Mouse (Mus musculus) liver, adult (tissue): ENCODE measurements around the gene Clint1.

ENCODE experiments used
- GATA4 ChIP-seq: IDR thresholded peaks from 2 replicates; pipeline ENCODE4 v1.6.1; 2014; ENCODE audit warnings: mild to moderate bottlenecking, low read length; ENCODE audit not compliant: insufficient replicate concordance

Clint1 gene

DNA sequence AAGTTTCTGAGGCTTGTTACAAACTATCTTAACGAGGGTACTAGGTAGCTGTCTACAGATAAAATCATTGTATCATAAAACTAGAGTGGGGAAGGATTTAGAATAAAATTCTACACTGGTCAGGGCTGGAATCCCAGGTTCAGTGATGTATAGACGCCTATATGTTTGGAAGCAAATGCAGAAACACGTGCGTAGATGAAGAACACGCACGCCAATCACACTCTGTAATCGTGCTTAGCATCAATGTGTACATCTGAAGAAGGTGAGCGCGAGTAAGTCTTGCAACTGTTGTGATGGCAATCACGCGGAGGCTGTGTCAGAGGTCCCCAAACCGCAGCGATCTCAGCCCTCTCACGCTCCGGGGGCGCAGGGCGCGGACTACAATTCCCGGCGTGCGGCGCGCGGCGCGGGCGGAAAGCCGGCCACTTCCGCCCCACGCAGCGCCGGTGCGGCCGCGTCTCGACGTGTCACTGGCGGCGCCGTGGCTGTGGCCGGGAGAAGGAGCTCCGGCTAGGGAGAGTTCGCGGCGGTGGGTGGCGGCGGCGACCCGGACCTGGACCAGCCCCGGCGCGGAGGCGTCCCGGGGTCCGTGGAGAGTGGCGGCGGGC is at the start of gene Clint1:
Gene Clint1 (plus strand): TSS at position 536 of the 608 bp plus-strand sequence.
- TF ChIP-seq GATA4: no peak

DNA sequence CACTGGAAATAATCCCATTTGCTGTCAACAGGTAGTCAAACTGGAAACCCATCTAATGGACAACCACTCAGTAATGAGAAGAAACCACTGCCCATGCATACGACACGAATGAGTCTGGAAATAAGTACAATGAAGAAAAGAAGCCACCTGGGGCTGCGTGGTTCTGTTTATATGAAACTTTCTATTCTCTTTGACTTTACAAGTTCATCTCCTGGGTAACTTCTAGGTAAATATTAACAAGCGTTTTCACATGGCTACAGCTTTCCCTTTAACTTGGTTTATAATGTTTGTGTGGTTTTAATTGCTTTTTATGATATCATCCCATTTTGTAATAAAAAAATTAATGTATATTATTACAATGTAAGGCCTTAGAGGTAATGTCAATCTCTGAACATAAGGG is 47.8 kb upstream of the Clint1 start:
- TF ChIP-seq GATA4: no peak

DNA sequence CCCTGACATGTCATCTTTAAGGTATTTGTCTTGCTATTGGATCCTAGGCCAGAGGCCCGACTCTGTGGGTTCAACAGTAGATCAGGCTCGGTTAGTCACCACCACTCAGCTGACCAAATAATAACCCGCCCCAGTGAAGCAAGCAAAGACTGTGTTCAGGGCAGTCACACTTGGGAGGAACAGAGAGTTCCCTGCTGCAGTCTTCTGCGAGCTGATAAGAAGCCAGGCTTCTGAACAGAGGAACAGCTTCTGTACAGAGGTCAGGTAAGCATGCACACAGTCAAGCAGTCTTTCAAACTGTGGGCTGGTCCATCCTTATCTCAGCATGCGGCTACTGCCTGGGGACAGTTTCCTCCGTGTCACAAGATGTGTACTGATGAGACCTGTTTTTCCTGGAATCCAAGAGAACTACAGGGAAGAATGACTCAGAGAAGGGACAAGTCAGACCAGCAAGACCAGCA is 46.5 kb upstream of the Clint1 start:
- peak; percentile 30; the same call in 1 of the 2 replicates for TF ChIP-seq GATA4

DNA sequence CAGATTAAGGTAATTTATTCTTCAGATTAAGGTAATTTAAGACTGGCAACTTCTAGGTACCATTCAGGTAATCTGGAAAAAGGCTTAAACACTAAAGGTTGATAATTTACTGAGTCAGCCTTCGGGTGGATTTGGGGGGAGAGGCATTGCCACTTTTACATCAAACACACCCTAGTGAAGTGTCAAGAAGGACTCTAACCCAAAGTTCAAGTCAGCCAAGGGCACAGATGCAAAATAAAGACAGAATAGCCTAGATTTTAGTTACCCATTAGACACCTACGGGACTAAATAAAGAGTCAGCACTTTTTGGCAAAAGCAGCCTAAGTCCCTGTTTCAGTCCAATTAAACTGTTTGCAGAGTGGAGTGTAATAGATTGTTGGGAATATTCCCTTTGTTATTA is 46.0 kb upstream of the Clint1 start:
- no peak for TF ChIP-seq GATA4

DNA sequence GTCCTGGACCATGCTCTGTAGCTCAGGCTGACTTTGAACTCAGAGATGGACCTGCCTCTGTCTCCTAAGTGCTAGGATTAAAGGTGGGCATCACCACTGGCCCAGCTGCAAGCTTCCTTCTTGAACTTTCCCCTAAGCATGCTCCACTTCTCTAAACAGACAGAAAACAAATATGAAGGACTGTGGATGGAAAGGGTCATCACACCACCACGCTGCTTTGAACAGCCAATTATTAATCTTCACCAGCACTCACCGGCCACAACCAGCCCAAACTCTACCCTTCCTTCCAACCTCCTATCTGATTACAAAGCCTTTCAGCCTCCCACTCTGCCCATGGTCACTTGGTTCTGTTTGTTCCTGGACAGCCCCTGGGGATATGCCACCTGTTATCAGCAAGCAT is 45.6 kb upstream of the Clint1 start:
- no peak for TF ChIP-seq GATA4

DNA sequence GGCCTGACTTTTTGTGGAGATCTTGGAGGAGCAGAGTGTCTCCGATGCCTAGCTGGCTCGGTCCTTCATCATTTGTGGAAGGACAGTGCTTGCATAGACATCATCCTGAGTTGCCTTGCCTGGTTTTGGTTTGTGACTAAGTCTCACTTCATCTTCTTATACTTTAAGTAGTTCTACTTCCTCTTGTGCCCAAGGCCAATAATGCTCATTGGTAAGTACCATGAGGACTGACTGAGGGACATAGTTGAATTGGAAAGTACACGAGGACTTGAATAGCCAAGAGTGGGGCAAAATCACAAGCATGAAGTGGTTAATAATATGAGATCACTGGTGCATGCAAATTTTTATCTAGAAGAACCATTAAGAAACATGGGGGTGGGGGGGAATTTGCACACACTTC is 45.0 kb upstream of the Clint1 start:
- TF ChIP-seq GATA4: no peak

DNA sequence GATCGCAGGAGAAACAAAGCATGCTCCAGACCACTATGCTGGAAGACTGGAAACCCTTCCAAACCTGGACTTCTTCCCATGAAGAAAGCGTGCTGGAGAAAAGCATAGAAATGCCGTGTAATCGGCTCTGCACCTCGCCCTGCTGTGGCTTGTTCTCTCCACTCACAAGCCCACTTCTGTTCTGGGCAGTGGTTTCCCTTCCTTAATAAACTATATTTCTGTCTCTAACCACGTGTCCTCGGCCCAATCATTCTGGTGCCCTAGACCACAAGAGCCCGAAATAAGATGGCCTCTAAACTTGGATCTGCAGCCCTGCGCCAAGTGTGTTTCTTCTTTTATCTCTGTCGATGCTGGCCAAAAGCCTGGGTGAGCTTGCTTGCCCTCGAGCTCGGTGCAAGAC is 44.0 kb upstream of the Clint1 start:
- TF ChIP-seq GATA4: no peak

DNA sequence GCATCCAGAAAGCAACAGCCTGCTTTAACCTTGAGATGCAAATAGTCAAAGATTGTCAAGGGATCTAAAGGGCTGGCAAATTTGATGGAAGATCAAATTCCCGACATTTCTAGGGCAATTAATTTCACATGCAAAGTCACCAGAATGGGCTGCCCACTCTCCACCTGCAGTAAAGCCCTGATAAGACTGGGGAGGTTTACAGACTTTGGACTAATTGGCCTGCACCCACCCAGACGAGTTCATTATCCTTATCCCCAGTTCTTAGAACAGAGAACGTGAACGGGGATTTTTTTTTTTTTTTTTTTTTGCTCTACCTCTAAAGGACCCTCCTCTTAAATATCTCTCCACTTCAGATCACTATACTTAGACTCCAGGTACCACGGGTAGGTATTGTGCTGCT is 42.4 kb upstream of the Clint1 start:
- TF ChIP-seq GATA4: no peak

DNA sequence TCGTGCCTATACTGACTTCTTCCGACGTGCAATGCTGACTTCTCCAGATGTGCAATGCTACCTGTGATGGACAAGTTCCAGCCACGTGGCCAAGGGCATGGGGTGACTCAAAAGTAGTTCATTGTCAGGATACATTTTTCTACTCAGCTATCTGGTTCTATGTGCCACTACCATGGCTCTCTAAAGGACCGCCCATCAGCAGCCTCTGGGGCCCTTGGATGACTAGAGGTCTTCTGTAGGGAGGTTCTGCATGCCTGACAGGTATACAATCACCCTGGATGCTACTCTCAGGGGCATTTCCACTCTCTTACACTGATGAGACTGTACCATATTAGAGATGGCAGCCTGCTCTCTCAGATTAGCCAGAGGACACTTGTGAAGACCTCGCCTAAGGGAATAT is 41.8 kb upstream of the Clint1 start:
- TF ChIP-seq GATA4: no peak

DNA sequence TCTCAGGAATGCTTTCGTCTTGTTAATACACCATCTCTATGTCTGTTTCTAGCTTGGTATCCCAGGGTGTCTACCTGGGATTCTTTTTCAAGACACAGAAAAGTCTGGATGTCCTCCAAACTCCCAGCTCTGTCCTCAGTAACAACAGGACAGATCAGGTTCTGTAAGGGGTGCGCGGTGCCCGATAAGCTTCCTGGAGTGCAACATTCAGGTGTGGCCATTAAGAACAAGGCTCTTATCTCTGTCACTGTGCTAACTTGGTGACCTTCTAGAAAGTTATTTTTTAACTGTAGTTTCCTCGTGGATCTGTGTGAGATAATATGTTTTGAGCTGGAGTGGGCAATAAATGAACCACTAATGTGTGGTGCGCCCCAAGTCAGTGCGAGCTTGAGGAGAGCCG is 41.0 kb upstream of the Clint1 start:
- TF ChIP-seq GATA4: no peak

DNA sequence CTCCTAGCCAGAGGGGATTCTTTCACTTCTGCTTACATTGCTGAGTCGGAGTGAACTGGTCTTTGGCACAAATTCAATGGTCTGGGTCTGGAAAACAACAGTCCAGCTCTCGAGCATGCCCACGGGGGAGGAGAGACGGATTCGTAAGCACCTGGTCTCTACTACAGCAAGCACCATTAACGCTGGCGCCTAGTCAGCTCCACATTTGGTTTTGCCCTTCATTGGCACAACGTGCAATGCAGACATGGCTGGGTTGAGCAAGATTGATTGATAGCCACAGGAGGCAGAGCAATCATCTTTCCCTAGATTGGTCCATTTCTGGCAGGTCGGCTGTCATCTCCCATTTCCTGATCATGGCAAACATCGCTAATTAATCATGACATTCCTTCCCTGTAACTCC is 36.2 kb upstream of the Clint1 start:
- no peak for TF ChIP-seq GATA4

DNA sequence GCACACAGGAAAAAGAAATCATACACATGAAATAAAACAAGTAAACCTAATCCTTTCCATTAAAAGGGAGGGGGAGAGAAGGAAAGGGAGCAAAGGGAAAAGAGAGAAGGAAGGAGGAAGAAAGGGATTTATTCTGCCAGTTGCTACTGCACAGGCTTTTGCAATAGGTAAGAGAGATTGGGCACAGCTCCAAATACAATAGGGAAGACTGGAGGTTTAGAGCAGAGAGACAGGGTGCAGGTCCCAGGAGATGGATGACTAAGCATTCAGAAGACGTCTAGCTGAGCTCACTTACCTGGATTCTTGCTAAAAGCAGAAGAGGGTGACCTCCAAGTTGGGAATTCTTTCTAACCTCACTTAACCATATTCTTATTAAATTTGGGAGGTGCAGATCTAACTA is 35.1 kb upstream of the Clint1 start:
- no peak for TF ChIP-seq GATA4

DNA sequence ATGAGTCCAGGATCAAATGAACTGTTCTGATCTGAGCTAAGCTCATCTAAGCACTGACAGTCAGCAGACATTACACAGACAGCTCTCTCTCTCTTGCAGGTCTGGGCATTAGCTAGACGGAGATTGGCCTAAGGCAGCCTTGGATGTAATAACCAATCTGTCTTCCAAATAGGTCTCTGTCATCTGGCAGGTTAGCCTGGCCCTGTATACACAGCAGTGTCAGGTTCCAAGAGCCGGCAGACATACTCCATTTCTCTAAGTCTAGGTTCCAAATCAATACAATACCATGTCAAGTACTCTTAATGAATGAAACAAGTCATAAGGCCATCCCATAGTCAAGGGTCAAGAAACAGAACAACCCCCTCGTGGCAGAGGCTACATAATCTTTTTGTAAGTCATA is 33.9 kb upstream of the Clint1 start:
- TF ChIP-seq GATA4: no peak

DNA sequence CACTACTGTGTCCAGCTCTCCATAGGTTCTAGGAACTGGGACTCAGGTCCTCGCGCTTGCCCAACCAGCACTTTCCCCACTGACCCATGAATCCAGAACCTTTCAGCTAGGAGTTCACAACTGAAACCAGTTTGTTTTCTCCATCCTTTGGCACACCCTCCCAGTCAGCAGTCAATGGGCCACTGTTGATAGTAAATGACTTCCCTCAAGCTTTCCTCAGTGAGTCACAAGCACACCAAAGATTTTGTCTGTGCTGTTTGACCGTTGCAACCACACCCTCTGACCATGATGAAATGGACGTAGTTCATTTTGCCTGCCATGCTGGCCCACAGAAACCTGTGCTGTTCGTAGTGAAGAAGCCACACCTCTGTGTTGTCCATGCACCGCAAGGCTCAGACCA is 30.9 kb upstream of the Clint1 start:
- TF ChIP-seq GATA4: no peak

DNA sequence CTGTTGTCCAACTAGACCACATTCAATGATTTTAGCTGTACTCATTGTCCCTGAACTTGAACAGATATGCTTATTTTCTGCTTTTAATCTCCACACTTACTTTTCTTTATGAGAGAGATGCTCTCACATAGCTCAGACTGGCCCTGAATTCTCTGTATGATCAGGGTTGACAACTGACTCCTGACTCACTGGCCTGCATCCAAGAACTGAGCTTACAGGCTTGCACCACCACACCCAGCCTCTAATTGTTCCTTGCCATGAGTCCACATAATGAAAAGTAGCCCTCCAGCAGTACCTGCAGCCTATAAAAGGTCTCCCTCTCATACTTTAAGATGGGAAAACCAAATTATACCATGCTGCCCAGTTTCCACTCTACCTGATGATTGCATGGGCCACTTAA is 21.7 kb upstream of the Clint1 start:
- no peak for TF ChIP-seq GATA4

DNA sequence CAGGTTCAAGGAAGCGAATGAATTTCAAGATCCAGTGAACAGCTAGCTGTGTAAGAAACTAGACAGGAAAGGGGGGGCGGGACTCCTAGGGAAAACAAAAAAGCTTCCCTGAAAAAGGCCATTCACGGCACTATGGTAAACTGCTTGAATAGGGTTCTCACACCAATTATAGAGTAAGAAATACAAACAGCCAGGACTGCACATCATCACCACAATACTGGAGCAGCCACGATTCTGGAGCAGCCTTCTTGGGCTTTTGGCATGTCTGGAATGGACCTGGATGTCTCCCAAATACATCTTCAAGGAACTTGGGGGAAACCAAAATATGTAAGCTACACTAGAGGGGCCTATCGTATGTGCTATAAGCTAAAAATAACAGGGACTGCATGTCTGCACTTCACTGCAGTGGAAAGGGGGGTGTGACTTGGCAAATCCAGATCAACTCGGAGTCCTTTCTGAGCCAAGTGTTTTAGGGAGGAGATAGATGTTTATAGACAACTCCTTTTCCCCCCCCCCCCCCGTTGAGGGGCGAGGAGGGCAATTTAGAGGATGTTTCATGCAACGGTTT is 21.0 kb upstream of the Clint1 start:
- no peak for TF ChIP-seq GATA4

DNA sequence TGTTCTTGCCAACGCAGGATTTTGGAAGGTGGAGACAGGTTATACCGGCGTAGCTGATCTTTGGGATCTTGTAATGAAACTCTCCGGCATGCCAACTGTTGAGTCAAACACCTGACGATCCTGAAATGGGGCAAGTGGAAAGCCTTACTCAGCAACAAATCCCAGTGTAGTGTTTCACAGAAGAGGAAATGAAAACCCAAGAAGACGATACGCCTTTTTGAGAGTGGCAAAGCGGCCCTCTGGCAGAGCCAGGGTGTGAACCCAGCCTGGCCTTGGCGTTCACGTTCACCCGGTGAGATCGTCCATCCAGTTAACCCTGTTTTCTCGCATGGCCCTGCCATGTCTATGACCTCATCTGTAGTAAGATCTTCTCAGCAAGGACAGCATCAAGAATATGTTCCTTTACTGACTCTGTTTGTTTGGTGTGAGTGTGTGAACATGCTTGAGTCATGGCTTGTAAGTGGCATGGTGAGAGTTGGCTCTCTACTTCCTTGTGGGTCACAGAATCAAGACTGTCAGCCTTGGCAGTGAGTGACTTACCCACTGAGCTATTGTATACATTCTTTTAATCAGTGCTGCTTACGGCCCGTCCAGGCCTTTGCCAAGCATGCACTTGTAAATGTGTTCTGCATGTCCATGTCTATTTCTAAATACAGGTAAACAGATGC is 20.2 kb upstream of the Clint1 start:
- no peak for TF ChIP-seq GATA4
